Mouse (Mus musculus) MEL (cell line): ENCODE data around the gene Nup153.

Source experiments
- CHD2 ChIP-seq: IDR thresholded peaks from 2 replicates; pipeline ENCODE4 v1.6.1; 2011; ENCODE audit warnings: low read length, improper control_type of control experiment
- CTCF ChIP-seq, 3 experiments: IDR thresholded peaks in 2 of 3; conservative IDR thresholded peaks in 1 of 3; 2 replicates each; pipeline ENCODE4 v1.5.1; 2011 to 2012; ENCODE audit warnings: low read length in 3 of 3, low read depth in 2 of 3, mild to moderate bottlenecking in 2 of 3, improper control_type of control experiment in 1 of 3, inconsistent platforms in 1 of 3, mixed read lengths in 1 of 3, moderate library complexity in 1 of 3; ENCODE audit not compliant: control insufficient read depth in 1 of 3, insufficient read depth in 1 of 3, poor library complexity in 1 of 3, severe bottlenecking in 1 of 3
- ELF1 ChIP-seq: IDR thresholded peaks from 2 replicates; pipeline ENCODE4 v1.6.1; 2014; ENCODE audit warnings: low read depth, mild to moderate bottlenecking, inconsistent platforms, low read length, improper control_type of control experiment, moderate library complexity
- EP300 ChIP-seq, 2 experiments: IDR thresholded peaks; 2 replicates each; pipeline ENCODE4 v1.6.1; 2011; ENCODE audit warnings: improper control_type of control experiment in 2 of 2, low read length in 2 of 2, low read depth in 1 of 2, mild to moderate bottlenecking in 1 of 2
- ETS1 ChIP-seq: IDR thresholded peaks from 2 replicates; pipeline ENCODE4 v1.6.1; 2012; ENCODE audit warnings: low read depth, mild to moderate bottlenecking, inconsistent platforms, low read length, improper control_type of control experiment, moderate library complexity
- GATA1 ChIP-seq: IDR thresholded peaks from 2 replicates; pipeline ENCODE4 v1.6.1; 2011; ENCODE audit warnings: low read depth, low read length, improper control_type of control experiment
- JUND ChIP-seq: IDR thresholded peaks from 2 replicates; pipeline ENCODE4 v1.6.1; 2011; ENCODE audit warnings: low read depth, mild to moderate bottlenecking, improper control_type of control experiment, low read length
- MEF2A ChIP-seq: IDR thresholded peaks from 2 replicates; pipeline ENCODE4 v1.6.1; 2014; ENCODE audit warnings: low read depth, mild to moderate bottlenecking, inconsistent platforms, low read length, improper control_type of control experiment; ENCODE audit not compliant: poor library complexity, insufficient replicate concordance, severe bottlenecking; ENCODE audit errors: extremely low read depth
- MXI1 ChIP-seq: IDR thresholded peaks from 2 replicates; pipeline ENCODE4 v1.6.1; 2011; ENCODE audit warnings: mild to moderate bottlenecking, low read depth, low read length, improper control_type of control experiment
- POLR2A ChIP-seq, 2 experiments: IDR thresholded peaks; 2 replicates each; pipeline ENCODE4 v1.6.1; 2011 to 2012; ENCODE audit warnings: low read length in 2 of 2, mild to moderate bottlenecking in 2 of 2, control low read depth in 1 of 2, improper control_type of control experiment in 1 of 2, low read depth in 1 of 2, moderate library complexity in 1 of 2; ENCODE audit not compliant: control insufficient read depth in 1 of 2, insufficient read depth in 1 of 2, poor library complexity in 1 of 2
- SIN3A ChIP-seq: IDR thresholded peaks from 2 replicates; pipeline ENCODE4 v1.6.1; 2012; ENCODE audit warnings: low read length, improper control_type of control experiment, inconsistent platforms
- TCF12 ChIP-seq: IDR thresholded peaks from 2 replicates; pipeline ENCODE4 v1.6.1; 2014; ENCODE audit warnings: low read depth, mild to moderate bottlenecking, inconsistent platforms, low read length, improper control_type of control experiment, moderate library complexity
- UBTF ChIP-seq: IDR thresholded peaks from 2 replicates; pipeline ENCODE4 v1.6.1; 2012; ENCODE audit warnings: low read depth, mild to moderate bottlenecking, inconsistent platforms, low read length, improper control_type of control experiment, moderate library complexity, borderline replicate concordance; ENCODE audit not compliant: insufficient read depth

DNA sequence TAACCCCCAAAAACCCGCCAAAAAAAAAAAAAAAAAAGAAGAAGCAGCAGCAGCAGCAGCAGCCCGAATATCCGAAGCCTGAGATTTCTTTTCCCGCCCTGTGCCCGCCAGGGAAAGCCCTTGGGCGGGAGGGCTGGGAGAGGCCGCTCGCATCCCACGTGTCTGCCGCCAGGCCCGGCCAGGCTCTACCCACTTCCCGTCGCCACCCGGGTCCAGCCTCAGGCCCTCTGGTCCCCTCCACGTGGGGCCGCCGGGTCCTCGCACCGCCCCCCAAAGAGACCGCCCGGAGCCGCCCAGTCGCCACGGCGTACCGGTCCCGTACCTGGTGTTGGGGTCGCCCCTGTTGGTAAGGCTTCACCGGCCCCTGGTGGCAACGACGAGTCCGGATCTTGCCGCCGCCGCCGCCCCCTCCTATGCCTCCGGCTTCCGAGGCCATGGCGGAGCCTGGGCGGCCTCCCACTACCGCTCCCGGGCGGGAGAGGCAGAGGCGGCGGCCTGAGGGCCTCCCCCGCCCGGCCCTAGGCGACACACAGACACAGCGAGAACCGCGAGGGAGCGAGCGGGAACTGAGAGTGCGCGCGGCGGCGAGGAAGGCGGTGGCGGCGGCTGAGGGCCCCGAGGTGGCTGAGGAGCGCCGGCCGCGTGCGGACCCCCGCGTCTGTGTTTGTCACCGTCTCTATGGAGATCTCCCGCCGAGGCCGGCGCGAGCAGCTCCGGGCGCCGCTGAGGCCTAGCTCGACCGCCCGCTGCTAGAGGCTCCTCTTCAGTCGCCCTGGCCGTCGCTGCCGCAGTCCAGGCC is 503 bp downstream of the Nup153 start:
- no peak for TF ChIP-seq MEF2A
- TF ChIP-seq CTCF (IDR thresholded peaks at IDR 0.05 in 2 of 3, conservative IDR thresholded peaks at IDR 0.05 in 1 of 3; ENCODE audit: control insufficient read depth in 1 of 3, insufficient read depth in 1 of 3, low read depth in 2 of 3, low read length in 3 of 3, poor library complexity in 1 of 3, severe bottlenecking in 1 of 3), result no peak
- no peak; the same call in 1 of the 2 replicates for TF ChIP-seq SIN3A
- no peak; a peak in 1 of 4 replicates for TF ChIP-seq POLR2A (IDR thresholded peaks at IDR 0.05; ENCODE audit: control insufficient read depth in 1 of 2, insufficient read depth in 1 of 2, low read depth in 1 of 2, low read length in 2 of 2, poor library complexity in 1 of 2)
- no peak for TF ChIP-seq GATA1
- TF ChIP-seq MXI1, result peak; percentile 84
- no peak for TF ChIP-seq JUND
- no peak for TF ChIP-seq EP300 (IDR thresholded peaks at IDR 0.05; ENCODE audit: low read depth in 1 of 2, low read length in 2 of 2)
- no peak for TF ChIP-seq CHD2
- TF ChIP-seq TCF12, result no peak
- TF ChIP-seq ELF1, result no peak
- TF ChIP-seq ETS1, result no peak
- TF ChIP-seq UBTF, result no peak
